Mouse (Mus musculus): ENCODE results near the gene Cxcl16.

GRCm38 (mm10) chr11:70504970-70505369 lies 45.2 kb upstream of the Cxcl16 start, which contains the start of gene Tm4sf5:
- TF ChIP-seq CTCF (IDR thresholded peaks at IDR 0.05; ENCODE audit: extremely low read depth, insufficient read length, insufficient replicate concordance, low read depth, low read length) (no peak), POLR2A (IDR thresholded peaks at IDR 0.05; ENCODE audit: low read depth, low read length) (peak; percentile 70; the same call in 1 of the 2 replicates)

All from small intestine, adult 2 months (tissue).